Mouse (Mus musculus) cortical plate, adult 2 months (tissue): Measurements from ENCODE around the gene Arhgap24. TPM values are rescaled to one million over a fixed set of nuclear protein-coding genes. Genes with fewer than 3 reads are reported as not detected.
A peak's percentile ranks its signal among the peaks of the same experiment; 100 is the strongest.

Experiments
- H3K27ac ChIP-seq: fragments of 200-500 bp; 2 replicates; pipeline ENCODE4 v1.5.1; 2012; ENCODE audit warnings: low read length, control low read depth, inconsistent platforms; ENCODE audit not compliant: insufficient read depth
- H3K4me1 ChIP-seq: fragments of 200-500 bp; 2 replicates; pipeline ENCODE4 v1.6.1; 2011; ENCODE audit warnings: low read length; ENCODE audit not compliant: control insufficient read depth, insufficient read depth
- H3K4me3 ChIP-seq: fragments of 200-500 bp; 2 replicates; pipeline ENCODE4 v1.5.1; 2011; ENCODE audit warnings: mild to moderate bottlenecking, low read length, control low read depth; ENCODE audit not compliant: insufficient read depth
- CTCF ChIP-seq: fragments of 200-500 bp; IDR thresholded peaks from 2 replicates; pipeline ENCODE4 v1.5.1; 2011; ENCODE audit warnings: mild to moderate bottlenecking, control low read depth, low read length; ENCODE audit not compliant: insufficient read depth; ENCODE audit errors: extremely low read depth
- POLR2A ChIP-seq: fragments of 200-500 bp; IDR thresholded peaks from 2 replicates; pipeline ENCODE4 v1.6.1; 2011; ENCODE audit warnings: mild to moderate bottlenecking, low read length, control low read depth; ENCODE audit not compliant: insufficient read depth; ENCODE audit errors: extremely low read depth
- polyA plus RNA-seq: library from polyadenylated mRNA; depleted of rRNA; stranded (reverse); fragments of >200 nt; gene quantifications from 2 replicates; pipeline ENCODE4 v1.2.3, GENCODE M21; 2012; rRNA removed

Gene Arhgap24
- polyA plus RNA-seq, result 4.9 TPM in 2 replicates

DNA sequence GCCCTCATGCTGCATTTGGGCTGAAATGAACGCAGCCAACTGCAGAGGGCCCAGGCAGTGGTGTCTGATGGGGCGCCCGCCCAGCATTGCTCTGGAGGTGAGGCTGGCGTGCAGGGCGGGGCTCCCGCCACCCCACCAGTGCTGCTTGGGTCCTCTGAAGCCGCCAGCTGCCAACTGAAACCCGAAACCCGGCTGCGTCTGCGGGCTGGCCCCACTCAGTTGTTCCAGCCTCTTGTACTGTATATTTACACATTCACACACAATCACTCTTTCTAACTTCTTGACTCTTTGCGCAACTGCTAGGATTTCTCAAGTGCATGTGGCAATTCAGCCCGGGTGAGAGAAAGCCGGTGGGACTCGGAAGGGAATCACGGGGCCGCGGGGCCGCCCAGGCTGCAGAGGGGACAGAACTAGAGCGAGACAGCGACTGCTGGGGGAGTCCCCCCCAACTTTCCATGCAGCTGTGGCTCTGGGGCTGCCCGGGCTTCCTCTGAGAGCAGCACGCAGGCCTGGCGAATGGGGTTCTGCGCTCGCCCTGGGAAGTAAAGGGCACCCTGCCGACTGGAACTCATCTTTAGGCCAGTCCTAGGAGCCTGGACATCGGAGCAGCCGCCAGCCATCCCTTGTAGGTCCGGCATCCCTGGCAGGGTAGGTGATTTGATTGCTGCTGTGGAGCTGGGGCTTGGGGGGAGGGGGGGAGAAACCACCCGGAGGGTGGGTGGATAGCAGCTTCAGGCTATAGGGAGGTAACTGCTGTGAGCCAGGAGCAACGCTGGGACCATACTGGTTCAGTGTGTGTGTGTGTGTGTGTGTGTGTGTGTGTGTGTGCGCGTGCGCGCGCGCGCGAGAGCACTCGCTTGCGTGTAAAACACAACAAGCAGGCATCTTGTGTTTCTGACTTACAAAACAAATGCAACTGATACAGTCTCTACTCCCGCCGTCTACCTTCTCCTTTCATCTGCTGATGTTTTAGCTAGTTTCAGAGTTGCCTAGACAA is at the start of gene Arhgap24:
Arhgap24 (plus strand) TSS at position 177 of the 997 bp plus-strand sequence.
- H3K27ac ChIP-seq, result no peak within 1 kb of the TSS
- TF ChIP-seq POLR2A (no peak), CTCF (no peak)
- no peaks in the 10 kb centered on the region for H3K4me1 ChIP-seq
- H3K4me3 ChIP-seq, result peak within 1 kb of the TSS; percentile 53

DNA sequence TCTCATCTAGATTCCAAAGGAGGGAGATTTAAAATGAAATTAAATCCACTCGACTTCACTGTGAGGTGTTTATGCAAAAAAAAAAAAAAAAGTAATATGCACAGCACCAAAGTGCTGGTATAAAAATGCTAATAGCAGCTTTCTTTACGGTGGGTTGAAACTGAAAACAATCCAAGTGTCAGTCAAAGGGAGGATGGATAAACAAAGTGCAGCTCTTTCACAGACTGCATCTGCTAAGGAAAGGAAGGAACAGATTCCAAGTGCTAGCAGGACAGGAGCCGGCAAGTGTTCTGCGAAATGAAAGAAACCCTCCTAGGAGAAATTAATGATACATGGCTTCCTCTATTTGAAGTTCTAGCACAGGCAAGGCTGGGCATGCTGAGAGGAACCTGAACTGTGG is 47.0 kb upstream of the Arhgap24 start:
- Histone ChIP-seq H3K4me1 (no peaks in the 10 kb centered on the region), H3K27ac (no peak overlapping the region), H3K4me3 (no peak overlapping the region)
- TF ChIP-seq CTCF (no peak), POLR2A (no peak)

DNA sequence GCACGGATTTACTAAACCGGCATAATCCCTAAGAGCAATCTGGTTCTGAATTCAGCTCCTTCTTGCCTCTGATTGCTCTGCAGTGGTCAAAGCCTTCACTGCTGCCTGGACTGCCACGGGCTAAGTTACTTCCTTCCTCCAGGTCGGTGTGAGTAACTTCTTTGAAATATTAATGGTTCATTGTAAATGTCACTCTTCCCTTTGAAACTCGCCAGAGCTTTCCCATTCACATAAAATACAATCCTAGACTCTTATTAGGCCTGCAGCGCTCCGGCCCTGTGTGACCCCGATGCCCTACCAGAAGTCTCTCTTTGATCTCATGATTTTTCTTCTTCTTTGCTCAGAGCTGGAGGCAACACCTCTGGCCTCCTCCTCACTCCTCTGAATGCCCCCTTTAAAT is 44.6 kb upstream of the Arhgap24 start:
- no peak overlapping the region for H3K27ac ChIP-seq
- no peaks in the 10 kb centered on the region; the same call in 1 of the 2 replicates for H3K4me1 ChIP-seq
- H3K4me3 ChIP-seq, result no peak overlapping the region
- no peak for TF ChIP-seq CTCF
- no peak for TF ChIP-seq POLR2A

DNA sequence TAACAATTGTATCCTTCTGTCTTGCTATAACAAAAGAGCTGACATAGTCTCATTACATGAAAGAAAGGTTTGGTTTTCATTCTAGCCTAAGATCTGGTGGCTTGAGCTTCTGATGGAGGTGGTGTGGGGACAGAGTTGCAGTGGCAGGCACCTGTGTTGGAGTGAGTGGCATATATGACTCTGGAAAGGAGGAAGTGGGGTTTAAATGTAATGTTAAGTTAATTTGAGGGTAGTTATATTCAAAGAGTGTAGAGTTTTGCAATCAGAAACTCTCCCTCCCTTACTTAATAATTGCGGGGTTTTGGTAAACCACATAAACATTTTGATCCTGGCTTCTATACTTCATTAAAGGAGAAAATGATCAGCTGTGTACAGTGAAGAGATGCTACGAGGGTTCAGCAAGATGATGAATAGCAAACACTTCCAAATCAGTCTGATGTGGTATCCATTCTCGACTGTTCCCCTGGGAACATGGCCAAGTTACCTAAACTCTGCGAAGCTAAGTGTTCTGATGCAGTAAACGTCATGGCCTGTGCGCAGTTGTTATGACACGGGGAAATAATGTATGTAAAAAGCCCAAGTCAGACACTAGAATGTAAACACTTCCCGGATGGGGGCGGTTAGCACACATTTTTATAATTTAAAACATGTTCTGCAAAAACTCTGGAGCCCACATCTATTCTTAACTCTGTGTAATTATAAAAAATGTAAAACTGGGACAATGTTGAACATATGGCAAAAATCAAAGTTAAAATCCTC is 41.9 kb upstream of the Arhgap24 start:
- Histone ChIP-seq H3K4me3 (no peak overlapping the region), H3K27ac (no peak overlapping the region), H3K4me1 (no peaks in the 10 kb centered on the region; the same call in 1 of the 2 replicates)
- no peak for TF ChIP-seq CTCF
- TF ChIP-seq POLR2A, result no peak

DNA sequence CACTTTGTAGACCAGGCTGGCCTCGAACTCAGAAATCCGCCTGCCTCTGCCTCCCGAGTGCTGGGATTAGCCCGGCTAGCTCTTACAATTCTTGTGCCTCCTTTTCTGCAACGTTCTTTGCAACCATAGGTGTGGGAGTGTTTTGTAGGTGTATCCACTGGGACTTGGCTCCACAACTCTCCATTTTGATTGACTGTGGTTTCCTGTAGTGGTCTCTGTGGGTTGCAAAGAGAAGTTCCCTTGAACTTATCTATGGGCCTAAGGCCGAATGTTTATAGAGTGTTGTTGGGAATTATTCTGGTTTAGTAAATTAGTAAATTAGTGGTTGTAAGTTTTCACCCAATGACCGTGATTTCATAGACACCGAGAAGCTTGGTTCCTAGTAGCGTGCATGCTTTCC is 33.8 kb upstream of the Arhgap24 start:
- H3K4me1 ChIP-seq, result no peaks in the 10 kb centered on the region
- no peak for TF ChIP-seq CTCF
- TF ChIP-seq POLR2A, result no peak
- no peak overlapping the region for H3K4me3 ChIP-seq
- H3K27ac ChIP-seq, result no peak overlapping the region

DNA sequence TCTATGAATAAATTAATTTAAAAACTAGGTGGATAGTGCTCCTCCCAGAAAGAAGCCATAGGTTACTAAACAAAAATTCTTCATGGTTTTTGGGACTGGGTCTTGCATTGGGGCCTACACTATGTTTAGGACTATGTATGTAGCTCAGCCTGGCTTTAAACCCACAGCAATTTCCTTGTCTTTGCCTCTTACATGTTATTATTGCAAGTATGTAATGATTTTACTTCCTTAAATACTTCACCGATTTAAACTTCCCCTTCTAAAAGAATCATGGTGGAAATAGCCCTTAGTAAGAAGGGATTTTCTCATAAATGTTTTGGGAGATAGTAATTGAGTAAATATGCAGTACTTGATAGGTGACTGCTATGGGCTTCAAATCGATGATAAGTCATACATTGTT is 30.3 kb upstream of the Arhgap24 start:
- TF ChIP-seq POLR2A (no peak), CTCF (no peak)

DNA sequence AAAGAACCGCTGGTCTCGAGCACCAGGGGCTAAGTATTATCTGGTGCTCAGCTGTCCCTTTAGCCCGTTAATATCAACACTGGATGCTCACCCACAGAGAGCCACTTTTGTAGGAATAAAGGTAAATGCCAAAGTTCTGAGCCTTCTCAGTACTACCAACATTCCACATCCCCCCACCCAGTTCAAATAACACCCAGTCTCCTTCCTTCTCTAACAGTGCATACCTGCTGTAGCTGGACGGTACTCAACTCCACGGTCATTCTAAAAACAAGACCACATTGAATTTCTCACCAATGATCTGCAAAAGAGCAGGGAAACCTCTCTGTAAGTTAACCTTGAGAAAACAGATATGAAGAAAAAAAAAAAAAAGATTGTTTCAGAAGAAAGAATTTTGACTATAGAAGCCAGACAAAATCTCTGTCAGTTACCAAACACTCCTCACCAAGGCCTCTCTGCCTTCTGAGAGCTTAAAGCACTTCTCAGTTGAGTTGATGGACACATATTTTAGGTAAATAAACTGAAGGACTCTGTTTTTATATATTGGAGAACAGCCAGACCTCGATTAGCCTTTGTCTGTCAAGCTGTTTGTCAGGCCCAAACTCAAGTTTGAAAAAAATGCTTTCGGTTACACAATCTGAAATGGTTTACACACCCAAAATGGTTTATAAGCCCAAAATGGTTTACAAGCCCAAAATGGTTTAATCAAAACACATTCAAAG is 29.0 kb upstream of the Arhgap24 start:
- Histone ChIP-seq H3K4me1 (no peaks in the 10 kb centered on the region), H3K27ac (no peak overlapping the region), H3K4me3 (no peak overlapping the region)
- TF ChIP-seq POLR2A, result no peak
- TF ChIP-seq CTCF, result no peak

More for the DNA sequence above, 30.3 kb upstream of the Arhgap24 start:
- no peak overlapping the region for H3K27ac ChIP-seq
- H3K4me1 ChIP-seq, result no peaks in the 10 kb centered on the region
- H3K4me3 ChIP-seq, result no peak overlapping the region

DNA sequence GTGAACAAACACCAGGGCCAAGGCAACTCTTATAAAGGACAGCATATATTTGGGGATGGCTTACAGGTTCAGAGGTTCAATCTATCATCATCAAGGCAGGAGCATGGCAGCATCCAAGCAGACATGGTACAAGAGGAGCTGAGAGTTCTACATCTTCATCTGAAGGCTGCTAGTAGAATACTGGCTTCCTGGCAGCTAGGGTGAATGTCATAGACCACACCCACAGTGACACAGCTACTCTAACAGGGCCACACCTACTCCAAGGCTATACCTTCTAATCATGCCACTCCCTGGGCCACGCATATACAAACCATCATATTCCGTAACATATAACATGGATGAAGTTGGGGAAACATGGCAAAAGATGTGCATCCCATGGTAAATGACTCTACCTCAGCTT is 27.9 kb upstream of the Arhgap24 start:
- no peak overlapping the region for H3K27ac ChIP-seq
- no peak for TF ChIP-seq POLR2A
- TF ChIP-seq CTCF, result no peak
- no peak overlapping the region for H3K4me3 ChIP-seq
- no peaks in the 10 kb centered on the region for H3K4me1 ChIP-seq

DNA sequence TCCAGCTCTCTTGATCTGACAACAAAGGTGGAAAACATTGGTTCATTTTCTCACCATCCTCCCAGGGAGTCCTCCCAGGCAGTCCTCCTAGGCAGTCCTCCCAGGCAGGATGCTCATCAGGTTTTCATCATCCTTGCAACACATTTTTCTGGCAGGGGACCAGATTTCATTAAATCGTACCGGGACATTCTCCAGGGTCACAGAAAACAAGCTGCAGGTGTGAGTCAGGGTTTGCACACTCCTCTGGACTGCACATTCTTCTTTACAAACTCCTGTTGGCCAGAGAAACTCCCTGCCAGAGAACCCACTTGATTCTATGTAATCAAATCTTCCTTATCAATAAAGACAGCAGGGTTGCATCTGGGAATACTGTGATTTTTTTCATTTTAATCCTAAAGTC is 25.9 kb upstream of the Arhgap24 start:
- Histone ChIP-seq H3K4me1 (no peaks in the 10 kb centered on the region), H3K27ac (no peak overlapping the region), H3K4me3 (no peak overlapping the region)
- TF ChIP-seq CTCF (no peak), POLR2A (no peak)
